Mouse (Mus musculus) megakaryocyte, embryonic 14.5 days (primary cell): ENCODE measurements around the gene Pskh1.

Source experiments
- FLI1 ChIP-seq: IDR thresholded peaks from 2 replicates; pipeline ENCODE4 v1.6.1; 2012; ENCODE audit warnings: low read length, inconsistent platforms, mixed read lengths
- GATA1 ChIP-seq: IDR thresholded peaks from 3 replicates; pipeline ENCODE4 v1.6.1; 2012; ENCODE audit warnings: mixed read lengths, low read length, inconsistent platforms, borderline replicate concordance

- no peak; the same call in 1 of the 2 replicates for TF ChIP-seq FLI1
- TF ChIP-seq GATA1 = no peak
Measured at GRCm38 (mm10) chr8:105860143-105860981, 39.9 kb upstream of the Pskh1 start, which contains the start of gene Nutf2.
